Mouse (Mus musculus) lung, postnatal 0 days (tissue): Measurements from ENCODE around the gene Adamts16. TPM values are rescaled to one million over a fixed set of nuclear protein-coding genes. Genes with fewer than 3 reads are reported as not detected.

ENCODE experiments used
- ATAC-seq: fragments of 200-750 bp; cut with Nextera tagmentation; 2 replicates; pipeline ENCODE4 v1.8.0; 2017; ENCODE audit warnings: moderate library complexity
- DNase-seq: peaks from one replicate; pipeline ENCODE4 v3.0.0-alpha.2; 2016; ENCODE audit warnings: low spot score
- H3K27ac ChIP-seq: fragments of 300-500 bp; sonication (generic); 2 replicates; pipeline ENCODE4 v1.5.1; 2014; ENCODE audit warnings: antibody characterized with exemption, mild to moderate bottlenecking, low read length, mixed read lengths
- H3K27me3 ChIP-seq: fragments of 300-500 bp; sonication (generic); replicated peaks from 2 replicates; pipeline ENCODE4 v1.6.1; 2014; ENCODE audit warnings: low read length, mixed read lengths; ENCODE audit not compliant: insufficient read depth
- H3K36me3 ChIP-seq: fragments of 300-500 bp; sonication (generic); 2 replicates; pipeline ENCODE4 v1.6.1; 2014; ENCODE audit warnings: low read length, mixed read lengths; ENCODE audit not compliant: insufficient read depth
- H3K4me1 ChIP-seq: fragments of 300-500 bp; sonication (generic); 2 replicates; pipeline ENCODE4 v1.6.1; 2014; ENCODE audit warnings: antibody characterized with exemption, low read depth, low read length, mixed read lengths; ENCODE audit not compliant: insufficient read depth
- H3K4me2 ChIP-seq: fragments of 300-500 bp; sonication (generic); replicated peaks from 2 replicates; pipeline ENCODE4 v1.6.1; 2014; ENCODE audit warnings: low read depth, mild to moderate bottlenecking, low read length, moderate library complexity, mixed read lengths
- H3K4me3 ChIP-seq: fragments of 300-500 bp; sonication (generic); 2 replicates; pipeline ENCODE4 v1.5.1; 2014; ENCODE audit warnings: low read depth, low read length
- H3K9ac ChIP-seq: fragments of 300-500 bp; sonication (generic); replicated peaks from 2 replicates; pipeline ENCODE4 v1.6.1; 2014; ENCODE audit warnings: low read depth, mild to moderate bottlenecking
- H3K9me3 ChIP-seq: fragments of 300-500 bp; sonication (generic); 2 replicates; pipeline ENCODE4 v1.6.1; 2016; ENCODE audit warnings: low read length, mixed read lengths
- CTCF ChIP-seq: IDR thresholded peaks from 2 replicates; pipeline ENCODE4 v1.5.1; 2016; ENCODE audit warnings: antibody characterized with exemption, mild to moderate bottlenecking
- EP300 ChIP-seq: IDR thresholded peaks from 2 replicates; pipeline ENCODE4 v1.6.1; 2016; ENCODE audit warnings: antibody characterized with exemption, mild to moderate bottlenecking, control low read depth
- WGBS: fragments of 180-500 bp; shearing (Covaris S2); extraction: QIAGEN DNeasy Blood & Tissue Kit; methylation state at CpG from one replicate; pipeline ENCODE4 v1.1.7; 2014; 5-methylcytosine and 5-hydroxymethylcytosine counted together
- polyA plus RNA-seq: library from polyadenylated mRNA; unstranded; fragments of >200 nt; fragmentation: Nextera tagmentation; extraction: Ambion mirVana; gene quantifications from 2 replicates; pipeline ENCODE4 v1.2.1, GENCODE M21; 2015

The Adamts16 gene
- polyA plus RNA-seq, 1 experiment from 2014 or later = not detected

- ATAC-seq (no peak), DNase-seq (no peak)
- Histone ChIP-seq H3K9ac (no peak overlapping the region), H3K4me3 (no peak overlapping the region), H3K4me2 (no peak overlapping the region), H3K36me3 (no peaks in the 10 kb centered on the region), H3K27ac (no peak overlapping the region), H3K9me3 (no peaks in the 10 kb centered on the region), H3K4me1 (no peaks in the 10 kb centered on the region), H3K27me3 (no peaks in the 10 kb centered on the region)
- WGBS = 40% methylated on average over 7 of the region's 7 CpGs
- no peak for TF ChIP-seq EP300
- TF ChIP-seq CTCF = no peak
These were observed 61.8 kb downstream of the Adamts16 start for GRCm38 (mm10) chr13:70779781-70780180.

- Histone ChIP-seq H3K4me1 (no peaks in the 10 kb centered on the region), H3K36me3 (no peaks in the 10 kb centered on the region), H3K4me3 (no peak overlapping the region), H3K9ac (no peak overlapping the region), H3K27me3 (no peaks in the 10 kb centered on the region), H3K4me2 (no peak overlapping the region), H3K27ac (no peak overlapping the region), H3K9me3 (no peaks in the 10 kb centered on the region)
- DNase-seq (peak; percentile 11), ATAC-seq (peak; percentile 49)
- 22% methylated on average over 9 of the region's 9 CpGs for WGBS
- TF ChIP-seq CTCF (no peak), EP300 (no peak)
These were observed 62.6 kb downstream of the Adamts16 start for GRCm38 (mm10) chr13:70778872-70779554.

- ATAC-seq = no peak
- WGBS = 68% methylated on average over 6 of the region's 6 CpGs
- DNase-seq = no peak
- H3K4me1 ChIP-seq = no peaks in the 10 kb centered on the region
- TF ChIP-seq EP300 = no peak
- TF ChIP-seq CTCF = no peak
- H3K4me3 ChIP-seq = no peak overlapping the region
- no peak overlapping the region for H3K9ac ChIP-seq
- H3K36me3 ChIP-seq = no peaks in the 10 kb centered on the region
- no peak overlapping the region for H3K4me2 ChIP-seq
- no peaks in the 10 kb centered on the region for H3K9me3 ChIP-seq
- H3K27ac ChIP-seq = no peak overlapping the region
- H3K27me3 ChIP-seq = no peaks in the 10 kb centered on the region
These were observed 70.5 kb downstream of the Adamts16 start for GRCm38 (mm10) chr13:70771100-70771499.

GRCm38 (mm10) chr13:70769156-70769555 is 72.5 kb downstream of the Adamts16 start:
- H3K4me2 ChIP-seq = no peak overlapping the region
- 66% methylated on average over 2 of the region's 2 CpGs for WGBS
- no peak overlapping the region for H3K27ac ChIP-seq
- H3K27me3 ChIP-seq = no peaks in the 10 kb centered on the region
- TF ChIP-seq CTCF (no peak), EP300 (no peak)
- no peak for ATAC-seq
- no peaks in the 10 kb centered on the region for H3K4me1 ChIP-seq
- no peak overlapping the region for H3K9ac ChIP-seq
- no peaks in the 10 kb centered on the region for H3K36me3 ChIP-seq
- DNase-seq = no peak
- H3K9me3 ChIP-seq = no peaks in the 10 kb centered on the region
- H3K4me3 ChIP-seq = no peak overlapping the region

GRCm38 (mm10) chr13:70767462-70767861 is 74.1 kb downstream of the Adamts16 start:
- H3K4me2 ChIP-seq = no peak overlapping the region
- DNase-seq = peak; percentile 62
- H3K27ac ChIP-seq = no peak overlapping the region
- H3K4me1 ChIP-seq = no peaks in the 10 kb centered on the region
- peak; percentile 41; the same call in 1 of the 2 replicates for ATAC-seq
- H3K4me3 ChIP-seq = no peak overlapping the region
- H3K9me3 ChIP-seq = no peaks in the 10 kb centered on the region
- no peak overlapping the region for H3K9ac ChIP-seq
- no peaks in the 10 kb centered on the region for H3K27me3 ChIP-seq
- no peaks in the 10 kb centered on the region for H3K36me3 ChIP-seq
- TF ChIP-seq EP300 (no peak), CTCF (peak; percentile 73)

- ATAC-seq = no peak
- 81% methylated on average over 6 of the region's 6 CpGs for WGBS
- H3K27me3 ChIP-seq = no peaks in the 10 kb centered on the region
- H3K9me3 ChIP-seq = no peaks in the 10 kb centered on the region
- no peaks in the 10 kb centered on the region for H3K36me3 ChIP-seq
- H3K4me3 ChIP-seq = no peak overlapping the region
- TF ChIP-seq CTCF (no peak), EP300 (no peak)
- no peak overlapping the region for H3K4me2 ChIP-seq
- H3K27ac ChIP-seq = no peak overlapping the region
- DNase-seq = no peak
- no peak overlapping the region for H3K9ac ChIP-seq
- H3K4me1 ChIP-seq = no peaks in the 10 kb centered on the region
These were observed 76.9 kb downstream of the Adamts16 start for GRCm38 (mm10) chr13:70764682-70765081.

- 65% methylated on average over 2 of the region's 2 CpGs for WGBS
- TF ChIP-seq EP300 = 0 out of 2 replicates have a peak, but pooled peaks have one; percentile 18
- TF ChIP-seq CTCF = no peak
- peak; percentile 25; the same call in 1 of the 2 replicates for ATAC-seq
These were observed 79.0 kb downstream of the Adamts16 start for GRCm38 (mm10) chr13:70762586-70762985.

More at GRCm38 (mm10) chr13:70762586-70762985, 79.0 kb downstream of the Adamts16 start:
- Histone ChIP-seq H3K4me2 (no peak overlapping the region), H3K27me3 (no peaks in the 10 kb centered on the region), H3K9ac (no peak overlapping the region), H3K27ac (no peak overlapping the region), H3K4me3 (no peak overlapping the region), H3K4me1 (no peaks in the 10 kb centered on the region), H3K9me3 (no peaks in the 10 kb centered on the region), H3K36me3 (no peaks in the 10 kb centered on the region)
- DNase-seq = peak; percentile 52
